Comparison of ENCODE assay signal across 10 mouse cellular contexts in genomic region chr4:46853852-46854460, GRCm38 (mm10).
DNase-seq lines count a peak whose midpoint lies in the region; ATAC-seq lines count a peak whose summit lies in the region.
"Had no signal": no experiment of that assay in that cellular context is flagged by ENCODE, and none has a peak within 500 bp of the region (broad histone marks: within the 10 kb centered on the region; RNA-seq: fewer than 3 reads in every experiment).

No protein-coding gene starts in this region.

- no peaks in the 10 kb centered on the region for H3K9me3 ChIP-seq in heart, embryonic 10.5 days
- H3K9me3 ChIP-seq in neural tube, embryonic 13.5 days, result no peaks in the 10 kb centered on the region
- H3K9me3 ChIP-seq in liver, embryonic 15.5 days (replicated peaks), result 0 out of 2 replicates have a peak, but pooled peaks cover 4% of the 10 kb centered on the region
- H3K9me3 ChIP-seq: heart, embryonic 15.5 days had no signal

- 58% methylated on average over 12 of the region's 12 CpGs for WGBS in heart, embryonic 10.5 days
- 87% methylated on average over 12 of the region's 12 CpGs for WGBS in neural tube, embryonic 13.5 days
- 22% methylated on average over 12 of the region's 12 CpGs for WGBS in liver, embryonic 15.5 days (ENCODE audit: insufficient replicate concordance)

- peak; percentile 86 for DNase-seq in heart, embryonic 10.5 days (ENCODE audit: low spot score)
- DNase-seq in heart, adult 18-20 months, result no peak
- DNase-seq in neural tube, embryonic 10.5 days (ENCODE audit: extremely low spot score, low spot score), result no peak
- peak; percentile 36 for DNase-seq in yolk sac, embryonic 10.5 days (ENCODE audit: low spot score)
- no peak for DNase-seq in cerebellum, adult 11-12 months
- no peak for DNase-seq in frontal cortex, postnatal 36 days (ENCODE audit: low spot score in 2 of 2)
- DNase-seq: lung, postnatal 4 days had no signal

- no peaks in the 10 kb centered on the region for H3K36me3 ChIP-seq in heart, embryonic 10.5 days
- no peaks in the 10 kb centered on the region for H3K36me3 ChIP-seq in neural tube, embryonic 13.5 days
- H3K36me3 ChIP-seq in liver, embryonic 15.5 days (replicated peaks), result peaks cover 20% of the 10 kb centered on the region
- H3K36me3 ChIP-seq: heart, embryonic 15.5 days had no signal

- H3K27me3 ChIP-seq in heart, embryonic 10.5 days (ENCODE audit: insufficient read depth, poor library complexity, severe bottlenecking), result peaks cover 5% of the 10 kb centered on the region; the same call in 1 of the 2 replicates
- no peaks in the 10 kb centered on the region for H3K27me3 ChIP-seq in neural tube, embryonic 13.5 days
- H3K27me3 ChIP-seq in liver, embryonic 15.5 days, result no peaks in the 10 kb centered on the region
- H3K27me3 ChIP-seq: heart, embryonic 15.5 days had no signal

- ATAC-seq in neural tube, embryonic 13.5 days (ENCODE audit: low read depth), result no peak
- peak; percentile 99 for ATAC-seq in liver, embryonic 15.5 days (ENCODE audit: insufficient read depth)

- peaks cover 1% of the 10 kb centered on the region; the same call in 1 of the 2 replicates for H3K4me1 ChIP-seq in heart, embryonic 10.5 days
- peaks cover 40% of the 10 kb centered on the region for H3K4me1 ChIP-seq in neural tube, embryonic 13.5 days (replicated peaks)
- peaks cover 49% of the 10 kb centered on the region for H3K4me1 ChIP-seq in liver, embryonic 15.5 days (replicated peaks)

- peak overlapping the region; percentile 36; the same call in 1 of the 2 replicates for H3K4me3 ChIP-seq in heart, embryonic 10.5 days
- no peak overlapping the region for H3K4me3 ChIP-seq in neural tube, embryonic 13.5 days
- H3K4me3 ChIP-seq in liver, embryonic 15.5 days (replicated peaks), result peak overlapping the region; percentile 69
- H3K4me3 ChIP-seq: heart, embryonic 15.5 days had no signal

- no peak overlapping the region for H3K4me2 ChIP-seq in neural tube, embryonic 13.5 days
- peak overlapping the region; percentile 71 for H3K4me2 ChIP-seq in liver, embryonic 15.5 days
- H3K4me2 ChIP-seq: heart, embryonic 15.5 days had no signal

- 0 out of 2 replicates have a peak overlapping the region, but pooled peaks have one; percentile 6 for H3K9ac ChIP-seq in neural tube, embryonic 13.5 days
- H3K9ac ChIP-seq in liver, embryonic 15.5 days, result peak overlapping the region; percentile 69
- H3K9ac ChIP-seq: heart, embryonic 15.5 days had no signal

- H3K27ac ChIP-seq in heart, embryonic 10.5 days, result peak overlapping the region; percentile 70; the same call in 1 of the 2 replicates
- peak overlapping the region; percentile 69; the same call in 1 of the 2 replicates for H3K27ac ChIP-seq in neural tube, embryonic 13.5 days (replicated peaks)
- peak overlapping the region; percentile 96 for H3K27ac ChIP-seq in liver, embryonic 15.5 days (replicated peaks)
- H3K27ac ChIP-seq: heart, embryonic 15.5 days had no signal

Comparison
In these comparisons a context has a peak if more than half of its experiments do, and no peak if none do; other contexts are left out.
1. DNase-seq: peak in heart, embryonic 10.5 days (single experiment) and yolk sac, embryonic 10.5 days (single experiment); none in heart, adult 18-20 months (0 of 2), neural tube, embryonic 10.5 days (single experiment), cerebellum, adult 11-12 months (single experiment) and frontal cortex, postnatal 36 days (0 of 2).
2. Peak in every context shown above with its lines, with median percentiles within 50 percentile points of each other: H3K27ac ChIP-seq.